Mouse (Mus musculus) forebrain, embryonic 16.5 days (tissue): ENCODE measurements around the gene Tfrc. TPM values are rescaled to one million over a fixed set of nuclear protein-coding genes. Genes with fewer than 3 reads are reported as not detected.
A peak's percentile ranks its signal among the peaks of the same experiment; 100 is the strongest.

Source experiments
- ATAC-seq: fragments of 200-750 bp; cut with Nextera tagmentation; 2 replicates; pipeline ENCODE4 v1.8.0; 2017; ENCODE audit warnings: mild to moderate bottlenecking, moderate library complexity
- H3K27ac ChIP-seq: fragments of 300-500 bp; sonication (generic); 2 replicates; pipeline ENCODE4 v1.5.1; 2014; ENCODE audit warnings: low read length, control low read depth
- H3K27me3 ChIP-seq: fragments of 300-500 bp; sonication (generic); replicated peaks from 2 replicates; pipeline ENCODE4 v1.6.1; 2014; ENCODE audit warnings: low read length; ENCODE audit not compliant: control insufficient read depth, insufficient read depth
- H3K36me3 ChIP-seq: fragments of 300-500 bp; sonication (generic); 2 replicates; pipeline ENCODE4 v1.6.1; 2014; ENCODE audit not compliant: control insufficient read depth, insufficient read depth
- H3K4me1 ChIP-seq: fragments of 300-500 bp; sonication (generic); replicated peaks from 2 replicates; pipeline ENCODE4 v1.6.1; 2014; ENCODE audit warnings: low read length; ENCODE audit not compliant: control insufficient read depth, insufficient read depth
- H3K4me2 ChIP-seq: fragments of 300-500 bp; sonication (generic); 2 replicates; pipeline ENCODE4 v1.6.1; 2014; ENCODE audit warnings: mild to moderate bottlenecking, low read length, control low read depth
- H3K4me3 ChIP-seq: fragments of 300-500 bp; sonication (generic); replicated peaks from 2 replicates; pipeline ENCODE4 v1.5.1; 2014; ENCODE audit warnings: mild to moderate bottlenecking, low read length, control low read depth
- H3K9ac ChIP-seq: fragments of 300-500 bp; sonication (generic); replicated peaks from 2 replicates; pipeline ENCODE4 v1.6.1; 2014; ENCODE audit warnings: low read depth, low read length, control low read depth
- H3K9me3 ChIP-seq: fragments of 300-500 bp; sonication (generic); 2 replicates; pipeline ENCODE4 v1.6.1; 2016; ENCODE audit warnings: low read length; ENCODE audit not compliant: control insufficient read depth
- WGBS: fragments of 180-500 bp; shearing (Covaris S2); extraction: QIAGEN DNeasy Blood & Tissue Kit; methylation state at CpG from one replicate; pipeline ENCODE4 v1.1.7; 2014; 5-methylcytosine and 5-hydroxymethylcytosine counted together
- polyA plus RNA-seq: library from polyadenylated mRNA; unstranded; fragments of >200 nt; fragmentation: Nextera tagmentation; extraction: Ambion mirVana; gene quantifications from 2 replicates; pipeline ENCODE4 v1.2.1, GENCODE M21; 2015

The Tfrc gene
- polyA plus RNA-seq, 1 experiment from 2014 or later = 33.7 TPM

DNA sequence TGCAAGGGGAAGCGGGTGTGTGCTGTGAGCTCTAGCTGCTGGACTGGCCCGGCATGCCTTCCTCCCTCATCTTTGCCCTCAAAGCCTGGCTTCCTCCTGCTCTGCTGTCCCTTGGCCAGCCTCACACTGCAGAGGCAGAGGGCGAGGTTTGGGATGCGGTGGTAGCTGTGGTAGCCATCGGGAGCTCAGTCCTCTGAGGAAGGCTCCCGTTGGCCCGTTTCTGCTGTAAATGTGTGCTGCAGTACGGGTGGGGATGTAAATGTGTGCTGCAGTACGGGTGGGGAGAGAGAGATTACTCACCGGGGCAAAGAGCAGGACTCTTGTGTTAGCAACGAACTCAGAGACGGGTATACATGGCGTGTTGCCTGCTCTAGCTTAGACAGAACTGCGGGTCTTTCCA lies 70.1 kb downstream of the Tfrc start:
- H3K9ac ChIP-seq = no peak overlapping the region
- H3K9me3 ChIP-seq = no peaks in the 10 kb centered on the region
- no peak overlapping the region for H3K4me3 ChIP-seq
- 86% methylated on average over 14 of the region's 14 CpGs for WGBS
- H3K36me3 ChIP-seq = peaks cover 19% of the 10 kb centered on the region; the same call in 1 of the 2 replicates
- no peaks in the 10 kb centered on the region for H3K27me3 ChIP-seq
- H3K4me2 ChIP-seq = no peak overlapping the region
- no peaks in the 10 kb centered on the region for H3K4me1 ChIP-seq
- H3K27ac ChIP-seq = no peak overlapping the region
- no peak for ATAC-seq

DNA sequence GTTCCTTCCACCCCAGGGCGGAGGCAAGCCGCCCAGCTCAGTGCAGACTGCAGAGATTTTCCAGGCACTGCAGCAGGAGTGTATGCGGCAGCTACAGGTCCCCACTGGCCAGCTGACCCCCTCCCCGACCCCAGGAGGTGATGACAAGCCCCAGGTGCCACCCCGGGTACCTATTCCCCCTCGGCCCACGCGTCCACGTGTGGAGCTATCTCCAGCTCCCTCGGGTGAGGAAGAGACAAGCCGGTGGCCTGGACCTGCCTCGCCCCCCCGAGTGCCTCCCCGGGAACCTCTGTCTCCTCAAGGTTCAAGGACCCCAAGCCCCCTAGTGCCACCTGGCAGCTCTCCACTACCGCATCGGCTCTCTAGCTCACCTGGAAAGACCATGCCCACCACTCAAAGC lies 71.3 kb downstream of the Tfrc start:
- Histone ChIP-seq H3K4me2 (no peak overlapping the region), H3K9me3 (no peaks in the 10 kb centered on the region), H3K9ac (no peak overlapping the region), H3K27me3 (no peaks in the 10 kb centered on the region), H3K27ac (no peak overlapping the region), H3K4me3 (no peak overlapping the region), H3K36me3 (peaks cover 19% of the 10 kb centered on the region; the same call in 1 of the 2 replicates), H3K4me1 (no peaks in the 10 kb centered on the region)
- WGBS = 95% methylated on average over 16 of the region's 16 CpGs
- no peak for ATAC-seq

DNA sequence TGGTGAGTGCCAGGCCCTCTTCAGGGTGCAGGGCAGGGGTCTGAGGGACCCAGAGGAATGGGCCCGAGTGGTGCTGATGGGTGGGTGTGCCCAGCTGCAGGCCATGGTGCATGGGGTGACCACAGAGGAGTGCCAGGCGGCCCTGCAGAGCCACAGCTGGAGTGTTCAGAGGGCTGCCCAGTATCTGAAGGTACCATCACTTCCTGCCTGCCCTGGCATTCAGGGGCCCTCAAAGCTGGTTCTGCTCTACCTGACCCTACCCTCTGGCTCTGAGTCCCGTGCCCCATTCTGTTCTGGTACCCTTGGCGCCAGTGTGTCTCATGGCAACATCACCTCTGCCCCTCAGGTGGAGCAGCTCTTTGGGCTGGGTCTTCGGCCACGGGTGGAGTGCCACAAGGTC lies 72.1 kb downstream of the Tfrc start:
- Histone ChIP-seq H3K4me1 (no peaks in the 10 kb centered on the region), H3K4me3 (no peak overlapping the region), H3K4me2 (no peak overlapping the region), H3K36me3 (peaks cover 17% of the 10 kb centered on the region; the same call in 1 of the 2 replicates), H3K9ac (no peak overlapping the region), H3K9me3 (no peaks in the 10 kb centered on the region), H3K27ac (no peak overlapping the region), H3K27me3 (no peaks in the 10 kb centered on the region)
- ATAC-seq = 0 out of 2 replicates have a peak, but pooled peaks have one; percentile 10
- WGBS = 95% methylated on average over 6 of the region's 6 CpGs

DNA sequence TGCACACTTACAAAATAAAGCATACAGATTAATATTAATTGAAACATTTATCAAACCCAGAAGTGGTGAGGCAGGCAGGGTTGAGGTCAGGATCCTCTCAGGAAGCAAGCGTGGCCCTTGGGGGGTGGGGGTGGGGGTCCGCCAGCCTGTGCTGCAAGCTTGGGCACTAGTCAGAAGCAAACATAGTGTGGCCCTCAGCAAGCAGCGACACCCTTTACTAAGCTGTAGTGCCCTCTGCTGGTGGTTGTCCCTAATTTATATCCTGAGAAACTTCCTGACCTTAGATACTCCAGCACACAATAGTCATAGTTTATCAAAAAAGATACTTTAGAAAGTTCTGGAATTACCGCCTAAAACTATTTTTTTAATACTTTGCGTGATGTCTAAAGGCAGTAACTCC lies 73.5 kb downstream of the Tfrc start:
- H3K4me2 ChIP-seq = no peak overlapping the region

More for the DNA sequence above, 73.5 kb downstream of the Tfrc start:
- Histone ChIP-seq H3K9me3 (no peaks in the 10 kb centered on the region), H3K4me1 (no peaks in the 10 kb centered on the region), H3K27ac (no peak overlapping the region), H3K36me3 (peaks cover 14% of the 10 kb centered on the region; the same call in 1 of the 2 replicates), H3K9ac (no peak overlapping the region), H3K27me3 (no peaks in the 10 kb centered on the region), H3K4me3 (no peak overlapping the region)
- peak; percentile 51 for ATAC-seq
- WGBS = 33% methylated on average over 5 of the region's 5 CpGs

Other genes starting within 250 kb of the Tfrc start
- not detected in 2 replicates for gene Tm4sf19, start 208.4 kb upstream of the Tfrc start, polyA plus RNA-seq
- 33.2 and 35.0 TPM in 2 replicates for gene Tctex1d2, start 189.2 kb upstream of the Tfrc start, polyA plus RNA-seq
- 48.5 and 48.8 TPM in 2 replicates for gene Pcyt1a, start 178.0 kb upstream of the Tfrc start, polyA plus RNA-seq
- 0.09 TPM in 1 of 2 replicates, not detected in the other for gene Slc51a, start 121.0 kb upstream of the Tfrc start, polyA plus RNA-seq
- gene Zdhhc19, start 112.7 kb upstream of the Tfrc start, polyA plus RNA-seq = not detected in 2 replicates
- 15.0 and 21.9 TPM in 2 replicates for gene Tnk2, start 35.0 kb downstream of the Tfrc start, polyA plus RNA-seq
- gene Muc4, start 127.0 kb downstream of the Tfrc start, polyA plus RNA-seq = not detected in 2 replicates
- not detected in 2 replicates for gene Muc20, start 188.5 kb downstream of the Tfrc start, polyA plus RNA-seq
- gene Smbd1, start 201.6 kb downstream of the Tfrc start, polyA plus RNA-seq = not detected in 2 replicates